Mouse (Mus musculus) brain, adult 2 months (tissue): Measurements from ENCODE around the gene Rora.

Experiments
- DNase-seq: peaks from one replicate; pipeline ENCODE4 v3.0.0; 2011; ENCODE audit warnings: low read depth, low spot score

Rora gene

DNA sequence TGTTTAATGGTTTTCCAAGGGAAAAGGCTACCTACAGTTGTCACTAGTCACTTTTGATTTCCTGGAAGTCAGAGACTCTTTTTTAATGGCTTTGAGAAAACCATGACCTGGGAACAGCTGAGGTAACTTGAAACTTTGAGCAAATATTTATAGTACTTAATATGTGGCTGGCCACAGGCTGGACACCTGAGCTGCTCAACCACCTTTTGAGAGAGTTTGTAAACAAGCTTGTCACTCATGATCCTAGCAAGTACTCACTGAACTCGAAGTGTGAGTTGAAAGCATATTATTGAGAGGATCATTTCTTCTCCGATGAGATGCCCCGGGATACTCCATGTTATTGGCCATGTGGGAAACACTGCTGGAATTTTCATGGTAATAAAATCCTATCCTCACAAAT is 353.1 kb downstream of the Rora start:
- no peak for DNase-seq

GRCm38 (mm10) chr9:69008706-69009105 is 355.1 kb downstream of the Rora start:
- DNase-seq = no peak

- peak; percentile 78 for DNase-seq
These were observed 357.3 kb downstream of the Rora start for GRCm38 (mm10) chr9:69010886-69011285.

- DNase-seq = no peak
These were observed 359.7 kb downstream of the Rora start for GRCm38 (mm10) chr9:69013186-69013715.

DNA sequence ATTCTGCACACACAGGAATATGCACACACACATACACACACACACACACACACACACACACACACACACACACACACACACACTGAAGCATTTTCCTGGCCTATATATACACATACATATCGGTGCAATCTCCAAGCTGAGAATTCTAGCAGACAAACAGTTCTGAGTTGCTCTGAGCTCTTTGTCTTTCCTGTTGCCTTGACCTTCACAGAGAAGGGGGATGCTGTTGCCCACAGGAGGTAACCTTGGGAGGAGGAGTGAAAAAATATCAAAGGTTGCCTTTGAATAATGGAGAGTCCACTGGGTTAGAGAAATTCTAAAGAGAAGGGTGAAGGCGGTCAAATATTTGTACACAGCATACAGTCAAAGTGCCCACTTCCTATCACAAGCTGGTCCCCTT is 360.6 kb downstream of the Rora start:
- DNase-seq = no peak

DNA sequence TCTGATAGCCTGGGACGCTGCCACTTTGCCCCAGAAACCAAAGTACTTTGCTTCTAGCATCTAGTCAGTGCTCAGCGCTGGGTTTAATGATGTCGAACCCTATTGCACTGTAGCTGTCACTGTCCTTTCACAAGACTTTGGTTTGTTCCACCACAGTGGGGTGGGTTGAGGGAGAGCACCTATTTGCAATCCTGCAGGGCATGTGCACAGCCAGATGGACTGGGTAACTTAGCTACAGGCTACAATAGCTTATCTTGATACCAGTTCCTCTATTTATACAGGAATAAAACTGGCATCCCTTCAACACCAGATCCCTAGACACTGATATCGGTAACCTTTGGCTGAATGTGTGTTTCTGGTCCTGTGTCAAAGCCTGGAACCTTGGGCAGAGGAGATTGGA is 366.8 kb downstream of the Rora start:
- DNase-seq = peak; percentile 24

GRCm38 (mm10) chr9:69021482-69021881 is 367.9 kb downstream of the Rora start:
- no peak for DNase-seq

- DNase-seq = no peak
These were observed 369.7 kb downstream of the Rora start for GRCm38 (mm10) chr9:69023314-69023713.

- no peak for DNase-seq
These were observed 374.6 kb downstream of the Rora start for GRCm38 (mm10) chr9:69028177-69028576.

DNA sequence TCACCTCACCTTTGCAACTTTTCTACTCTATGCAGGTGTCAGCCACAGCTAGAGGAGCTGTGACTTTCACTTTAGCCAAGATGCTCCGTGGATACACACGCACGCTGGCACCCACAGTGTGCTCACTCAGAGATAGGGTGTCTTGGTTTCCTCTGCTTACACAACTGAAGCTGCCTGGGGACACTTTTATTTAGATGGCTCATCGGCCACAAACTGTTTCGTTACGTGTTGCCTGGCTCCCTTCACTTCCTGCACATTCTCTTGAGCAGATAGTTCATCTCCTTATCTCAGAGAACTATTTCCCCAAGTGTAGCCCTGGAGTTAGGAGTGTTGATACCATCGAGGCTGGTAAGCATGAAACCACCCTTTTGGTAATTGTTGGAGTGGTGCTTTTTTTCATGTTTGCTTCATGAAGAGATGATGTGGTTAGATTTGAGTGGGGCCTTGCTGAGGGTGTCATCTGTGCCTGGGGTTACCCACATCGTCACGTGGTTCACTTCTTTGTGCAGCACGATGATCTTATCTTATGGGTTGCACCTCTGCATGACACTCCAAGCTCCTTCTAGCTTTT is 380.8 kb downstream of the Rora start:
- no peak for DNase-seq

DNA sequence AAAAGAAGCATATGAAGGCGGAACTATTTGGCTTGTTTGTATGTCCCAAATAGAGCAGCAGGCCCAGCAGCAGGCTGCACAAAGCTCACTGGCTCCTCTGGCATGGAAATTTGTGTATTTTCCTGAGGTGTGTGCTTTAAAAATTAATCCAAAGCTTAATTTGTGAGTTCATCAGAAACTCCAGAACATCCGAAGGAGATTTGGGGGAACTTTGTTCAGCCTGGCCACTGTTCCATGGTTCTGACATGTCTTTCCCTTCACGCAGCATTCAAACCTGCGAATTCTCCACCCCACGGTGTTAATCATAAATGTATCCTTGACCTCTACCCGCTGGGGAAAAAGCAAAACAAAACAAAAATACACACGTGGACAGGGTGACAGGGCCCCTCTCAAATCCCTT is 381.9 kb downstream of the Rora start:
- DNase-seq = no peak

DNA sequence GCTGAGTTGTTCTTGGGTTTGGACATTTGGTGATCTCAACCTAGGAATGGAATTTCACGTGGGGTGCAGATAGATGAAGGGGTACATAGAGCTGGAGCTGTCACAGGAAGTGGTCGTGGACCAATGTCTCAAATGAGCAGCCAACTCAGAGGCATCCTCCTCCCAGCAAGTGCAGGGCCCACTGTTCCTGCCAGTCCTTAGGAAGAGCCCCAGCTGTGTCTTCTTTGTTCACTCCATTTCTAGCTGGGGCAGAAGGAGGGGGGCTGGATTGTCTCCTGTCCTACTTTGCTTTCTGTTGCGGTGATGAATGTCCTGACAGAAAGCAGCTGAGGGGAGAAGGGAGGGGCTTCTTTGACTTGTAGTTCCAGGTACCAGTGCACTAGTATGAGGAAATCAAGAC is 382.7 kb downstream of the Rora start:
- DNase-seq = no peak

DNA sequence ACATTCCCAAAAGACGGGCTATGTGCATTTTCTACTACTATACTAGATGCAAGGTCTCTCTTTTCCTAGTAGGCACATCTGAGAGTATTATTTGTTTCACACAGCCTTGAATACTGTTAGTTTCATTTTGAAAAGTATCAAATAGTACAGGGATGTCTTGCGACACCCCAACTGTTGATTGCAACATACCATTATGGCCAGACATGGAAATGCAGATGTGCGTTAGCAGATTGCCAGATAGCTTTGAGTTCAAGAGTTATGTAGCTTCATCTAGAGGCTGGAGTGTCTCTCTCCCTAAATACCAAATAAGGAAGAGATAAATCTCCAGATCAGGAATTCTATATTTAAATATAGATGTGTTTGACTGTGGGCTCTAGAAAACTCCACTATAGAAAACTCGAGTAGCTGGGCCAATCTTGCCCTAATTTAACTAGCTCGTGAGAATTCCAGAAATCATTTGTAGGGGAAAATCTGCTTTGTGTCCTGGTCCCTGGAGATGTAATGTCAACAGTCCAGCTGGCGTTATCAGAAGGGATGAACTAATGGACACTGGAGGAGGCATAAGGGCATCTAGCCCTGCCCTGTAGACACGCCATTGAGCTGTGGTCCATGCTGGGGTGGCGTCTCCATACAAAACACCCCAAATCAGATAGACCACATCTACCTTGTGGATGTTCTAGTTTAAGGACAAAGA is 390.5 kb downstream of the Rora start:
- DNase-seq = no peak

GRCm38 (mm10) chr9:69044614-69045133 is 391.1 kb downstream of the Rora start:
- DNase-seq = no peak

DNA sequence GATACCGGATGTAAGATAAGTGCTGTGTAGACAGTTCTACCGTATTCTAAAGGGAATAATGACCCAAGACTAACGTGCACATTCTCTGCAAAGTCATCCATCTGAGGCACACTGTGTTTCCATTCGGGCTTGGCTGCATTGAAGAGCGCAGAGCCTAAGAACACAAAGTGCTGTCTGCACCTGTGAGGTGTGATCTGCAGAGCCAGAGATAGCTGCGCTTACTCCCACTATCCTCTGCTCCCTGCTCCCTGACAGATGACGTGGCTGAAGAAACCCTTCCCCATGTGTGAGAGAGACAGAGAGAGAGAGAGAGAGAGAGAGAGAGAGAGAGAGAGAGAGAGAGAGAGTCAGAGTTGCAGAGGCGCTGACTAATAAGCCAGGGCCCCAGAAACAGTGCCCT is 392.3 kb downstream of the Rora start:
- DNase-seq = peak; percentile 71

DNA sequence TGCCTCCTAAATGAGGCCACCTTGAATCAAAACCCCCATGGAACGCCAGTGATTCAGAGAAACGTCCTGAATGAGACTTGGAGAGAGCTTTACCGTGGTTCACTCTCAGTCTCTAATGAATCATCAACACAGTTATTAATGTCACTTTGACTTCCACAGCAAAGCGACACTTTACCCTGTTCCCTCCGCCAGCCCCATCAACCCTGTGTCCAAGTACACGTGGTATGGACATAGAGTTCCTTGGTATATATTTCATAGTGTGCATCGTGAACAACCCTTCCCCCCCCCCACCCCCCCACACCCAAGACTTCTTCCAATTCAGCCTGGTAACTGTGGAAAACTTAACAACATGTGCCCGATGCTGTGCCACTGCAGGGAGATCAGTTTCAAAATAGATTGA is 397.3 kb downstream of the Rora start:
- no peak for DNase-seq

- DNase-seq = no peak
These were observed 398.3 kb downstream of the Rora start for GRCm38 (mm10) chr9:69051890-69052289.

GRCm38 (mm10) chr9:69055302-69055701 is 401.7 kb downstream of the Rora start:
- peak; percentile 68 for DNase-seq

GRCm38 (mm10) chr9:69071203-69071867 is 417.7 kb downstream of the Rora start:
- peak; percentile 81 for DNase-seq

GRCm38 (mm10) chr9:69073271-69073670 is 419.7 kb downstream of the Rora start:
- no peak for DNase-seq

DNA sequence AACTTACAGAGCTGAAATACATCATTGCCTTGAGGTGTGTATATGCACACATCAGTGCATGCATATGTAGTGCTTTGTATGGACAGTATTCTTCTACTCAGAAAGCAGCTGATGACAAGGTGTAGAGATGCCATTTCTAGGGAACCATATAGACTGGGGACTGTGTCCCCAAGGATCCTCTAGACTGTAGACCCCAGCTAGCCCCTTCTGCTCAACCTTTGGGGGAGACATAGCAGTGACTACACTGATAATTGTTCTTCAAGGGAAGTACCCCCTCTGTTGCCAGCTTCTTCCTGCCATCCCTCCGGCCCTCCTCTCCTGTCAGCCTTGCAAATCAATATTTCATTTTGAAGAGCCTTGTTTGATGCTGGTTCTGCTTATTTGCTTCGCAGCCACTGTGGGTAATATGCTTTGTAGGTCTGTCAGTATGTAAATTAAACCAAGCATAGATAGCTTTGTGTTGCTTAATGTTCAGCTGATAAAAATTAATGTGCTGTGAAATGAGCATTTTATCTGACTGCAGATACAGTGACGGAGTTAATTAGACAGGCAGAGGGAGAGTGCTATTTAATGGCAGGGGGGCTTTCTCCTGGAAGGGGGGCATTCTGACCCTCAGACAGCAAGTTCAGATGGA is 430.6 kb downstream of the Rora start:
- DNase-seq = no peak
